Mouse (Mus musculus): ENCODE measurements around the gene 0610030E20Rik.

- TF ChIP-seq CTCF (IDR thresholded peaks at IDR 0.05; ENCODE audit: low read depth) (no peak), EP300 (IDR thresholded peaks at IDR 0.05; ENCODE audit: low read depth) (no peak)
Observed at GRCm38 (mm10) chr6:72370091-72370490, 23.0 kb downstream of the 0610030E20Rik start.

All from heart, postnatal 0 days (tissue).